Mouse (Mus musculus) left cerebral cortex, adult 2 months (tissue): ENCODE results near the gene Nubp2. TPM values are rescaled to one million over a fixed set of nuclear protein-coding genes. Genes with fewer than 3 reads are reported as not detected.
A peak's percentile ranks its signal among the peaks of the same experiment; 100 is the strongest.

Experiments used
- DNase-seq, 2 experiments: peaks; one replicate each; pipeline ENCODE4 v3.0.0; 2021 to 2022; ENCODE audit warnings: low spot score in 2 of 2, mixed read lengths in 1 of 2; ENCODE audit errors: extremely low spot score in 1 of 2
- H3K27ac ChIP-seq: fragments of 200-600 bp; 2 replicates; pipeline ENCODE4 v1.8.1; 2022
- H3K4me3 ChIP-seq: fragments of 200-600 bp; 2 replicates; pipeline ENCODE4 v1.8.1; 2022
- CTCF ChIP-seq: fragments of 200-600 bp; IDR thresholded peaks from 2 replicates; pipeline ENCODE4 v1.8.1; 2022; ENCODE audit warnings: antibody characterized with exemption, mild to moderate bottlenecking, moderate library complexity
- intact Hi-C: fragments of 180-260 bp; cut with DNase I; formaldehyde crosslinking; loops from one replicate; pipeline ENCODE4 v1.15.1; 2025
- total RNA-seq, 2 experiments: library from RNA; stranded (reverse); gene quantifications; 2 replicates each; pipeline ENCODE4 v1.2.3; 2021

Gene Nubp2
- total RNA-seq, 2 experiments from 2014 or later = 30.7 to 32.4 TPM

GRCm38 (mm10) chr17:24851381-24852125 is 34.6 kb downstream of the Nubp2 start:
- no peak for DNase-seq
- intact Hi-C loops = no loop called here
- TF ChIP-seq CTCF = no peak
- H3K27ac ChIP-seq = no peak overlapping the region
- peak overlapping the region; percentile 76 for H3K4me3 ChIP-seq

GRCm38 (mm10) chr17:24850773-24851127 is 35.4 kb downstream of the Nubp2 start:
- intact Hi-C loops = no loop called here
- no peak for TF ChIP-seq CTCF
- no peak for DNase-seq
- peak overlapping the region; percentile 76 for H3K4me3 ChIP-seq
- peak overlapping the region; percentile 98 for H3K27ac ChIP-seq

- TF ChIP-seq CTCF = no peak
- intact Hi-C loops = no loop called here
- peak; percentile 93 to 94 for DNase-seq
- Histone ChIP-seq H3K27ac (peak within 1 kb of the TSS; percentile 98), H3K4me3 (peak within 1 kb of the TSS; percentile 76)
Measured at GRCm38 (mm10) chr17:24850065-24850772, 35.9 kb downstream of the Nubp2 start, which contains the start of gene Fahd1. TSS of gene Fahd1 (minus strand) at chr17:24850364.

DNA sequence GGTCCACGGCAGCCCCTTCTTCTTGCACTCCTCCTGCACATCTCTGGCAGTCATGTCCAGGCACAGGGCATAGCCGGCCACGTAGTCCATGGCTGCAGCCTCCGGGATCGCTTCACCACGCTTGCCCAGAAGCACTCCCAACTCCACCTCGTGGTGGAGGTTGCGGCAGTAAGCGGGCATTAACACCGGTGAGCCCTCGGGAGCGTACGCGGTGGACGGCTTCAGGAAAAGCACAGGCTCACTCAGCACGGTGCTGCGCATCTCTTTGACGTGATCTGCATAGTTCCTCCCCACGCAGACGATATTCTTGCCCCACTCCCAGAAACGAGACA is 36.5 kb downstream of the Nubp2 start:
- DNase-seq = no peak
- H3K4me3 ChIP-seq = peak overlapping the region; percentile 76
- H3K27ac ChIP-seq = peak overlapping the region; percentile 98
- intact Hi-C loops = no loop called here
- peak; percentile 34 for TF ChIP-seq CTCF

- no peak for TF ChIP-seq CTCF
- H3K4me3 ChIP-seq = peak overlapping the region; percentile 76
- intact Hi-C loops = no loop called here
- H3K27ac ChIP-seq = no peak overlapping the region
- no peak for DNase-seq
Measured at GRCm38 (mm10) chr17:24848600-24849031, 37.5 kb downstream of the Nubp2 start.

- intact Hi-C loops = no loop called here
Measured at GRCm38 (mm10) chr17:24847386-24847785, 38.8 kb downstream of the Nubp2 start.

GRCm38 (mm10) chr17:24844525-24844924 is 41.6 kb downstream of the Nubp2 start:
- Histone ChIP-seq H3K27ac (no peak overlapping the region), H3K4me3 (no peak overlapping the region)
- intact Hi-C loops = no loop called here
- no peak for TF ChIP-seq CTCF
- DNase-seq = no peak

More at GRCm38 (mm10) chr17:24847386-24847785, 38.8 kb downstream of the Nubp2 start:
- no peak for DNase-seq
- TF ChIP-seq CTCF = no peak
- Histone ChIP-seq H3K4me3 (no peak overlapping the region), H3K27ac (no peak overlapping the region)

GRCm38 (mm10) chr17:24842631-24843030 is 43.5 kb downstream of the Nubp2 start:
- Histone ChIP-seq H3K27ac (no peak overlapping the region), H3K4me3 (no peak overlapping the region)
- no peak for DNase-seq
- TF ChIP-seq CTCF = peak; percentile 15
- intact Hi-C loops = no loop called here

GRCm38 (mm10) chr17:24841133-24841532 is 45.0 kb downstream of the Nubp2 start:
- no peak for DNase-seq
- Histone ChIP-seq H3K4me3 (no peak overlapping the region), H3K27ac (no peak overlapping the region)
- TF ChIP-seq CTCF = peak; percentile 36
- intact Hi-C loops = no loop called here

DNA sequence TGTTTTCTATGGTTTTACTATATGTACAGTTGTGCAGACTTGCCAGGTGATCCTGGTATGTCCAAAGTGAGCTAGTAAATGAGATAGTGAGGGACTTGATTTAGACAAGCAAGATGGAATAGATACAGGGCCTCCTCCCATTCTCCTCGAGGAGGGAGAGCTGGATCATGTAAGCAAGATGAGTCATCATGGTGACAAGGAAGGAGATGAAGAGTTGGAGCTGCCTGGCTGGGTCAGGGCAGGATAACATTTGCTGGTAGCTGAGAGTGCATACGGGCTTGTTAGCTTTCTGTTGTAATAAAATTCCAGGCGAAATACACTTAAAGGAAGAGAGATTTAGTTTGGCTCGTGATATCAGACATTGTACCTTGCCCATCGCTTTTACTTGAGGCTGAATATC is 45.8 kb downstream of the Nubp2 start:
- no peak for DNase-seq
- Histone ChIP-seq H3K27ac (no peak overlapping the region), H3K4me3 (no peak overlapping the region)
- TF ChIP-seq CTCF = no peak
- intact Hi-C loops = no loop called here

DNA sequence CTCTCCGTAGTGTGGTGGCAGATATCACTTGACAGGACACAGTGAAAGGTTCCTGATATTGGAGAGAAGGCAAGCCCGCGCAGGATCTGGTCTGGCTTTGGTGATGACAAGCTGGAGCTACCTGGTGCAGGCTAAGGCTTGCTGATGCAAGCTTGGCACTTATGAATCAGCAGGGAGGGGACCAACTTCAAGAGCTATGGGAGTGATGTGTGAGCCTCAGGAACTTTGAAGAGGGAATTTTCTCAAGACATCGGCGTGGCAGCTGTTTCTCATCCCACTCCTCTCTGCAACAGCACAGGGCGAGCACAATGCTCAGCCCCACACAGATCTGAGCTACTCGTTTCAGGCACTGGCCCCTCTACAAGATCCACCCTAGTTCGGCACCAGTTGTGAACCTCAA is 46.3 kb downstream of the Nubp2 start, which contains the start of gene Hagh:
Gene Hagh (plus strand): TSS at position 302 of the 400 bp plus-strand sequence.
- TF ChIP-seq CTCF = no peak
- Histone ChIP-seq H3K4me3 (no peak within 1 kb of the TSS), H3K27ac (no peak within 1 kb of the TSS)
- intact Hi-C loops = no loop called here
- no peak for DNase-seq

Other genes with a start within 250 kb of the Nubp2 start
- 10 to 100 TPM; 50.2 to 51.0 TPM for gene Slc9a3r2, start 236.0 kb downstream of the Nubp2 start, total RNA-seq
- gene Npw, start 227.9 kb downstream of the Nubp2 start, total RNA-seq = 1 to 10 TPM in 1 of 2 experiments, under 1 TPM in 1; 0.58 to 1.4 TPM
- 10 to 100 TPM; 41.6 to 49.0 TPM for gene Zfp598, start 216.7 kb downstream of the Nubp2 start, total RNA-seq
- gene Syngr3, start 196.4 kb downstream of the Nubp2 start, total RNA-seq = 100 to 1,000 TPM; 177 to 188 TPM
- 10 to 100 TPM; 20.0 to 23.2 TPM for gene Gfer, start 190.2 kb downstream of the Nubp2 start, total RNA-seq
- 1 to 10 TPM; 3.2 to 3.9 TPM for gene Noxo1, start 190.1 kb downstream of the Nubp2 start, total RNA-seq
- gene Tbl3, start 178.7 kb downstream of the Nubp2 start, total RNA-seq = 10 to 100 TPM; 24.7 to 26.4 TPM
- gene Rnf151, start 168.3 kb downstream of the Nubp2 start, total RNA-seq = 1 to 10 TPM in 1 of 2 experiments, not detected in 1; 1.1 TPM
- gene Rps2, start 168.2 kb downstream of the Nubp2 start, total RNA-seq = 100 to 1,000 TPM; 284 to 288 TPM
- gene Ndufb10, start 161.9 kb downstream of the Nubp2 start, total RNA-seq = 100 to 1,000 TPM; 208 to 222 TPM
- under 1 TPM; 0.34 to 0.68 TPM for gene Rpl3l, start 158.5 kb downstream of the Nubp2 start, total RNA-seq
- gene Msrb1, start 149.7 kb downstream of the Nubp2 start, total RNA-seq = 10 to 100 TPM; 31.8 to 34.7 TPM
- under 1 TPM; 0.28 to 0.29 TPM for gene Hs3st6, start 133.4 kb downstream of the Nubp2 start, total RNA-seq
- not detected for gene Meiob, start 82.1 kb downstream of the Nubp2 start, total RNA-seq
- 100 to 1,000 TPM; 129 to 141 TPM for gene Hagh, start 46.2 kb downstream of the Nubp2 start, total RNA-seq
- 10 to 100 TPM; 17.4 to 20.4 TPM for gene Fahd1, start 36.0 kb downstream of the Nubp2 start, total RNA-seq
- not detected for gene Igfals, start 20.4 kb downstream of the Nubp2 start, total RNA-seq
- gene Spsb3, start 294 bp upstream of the Nubp2 start, total RNA-seq = 10 to 100 TPM; 58.6 to 63.3 TPM
- 10 to 100 TPM; 54.8 to 55.2 TPM for gene Eme2, start 8.7 kb upstream of the Nubp2 start, total RNA-seq
- gene Mrps34, start 8.8 kb upstream of the Nubp2 start, total RNA-seq = 10 to 100 TPM; 67.6 to 72.1 TPM
- gene Nme3, start 10.2 kb upstream of the Nubp2 start, total RNA-seq = 10 to 100 TPM; 46.5 to 51.2 TPM
- gene Mapk8ip3, start 50.6 kb upstream of the Nubp2 start, total RNA-seq = 100 to 1,000 TPM; 390 to 407 TPM
- 1 to 10 TPM; 5.3 to 6.9 TPM for gene Jpt2, start 74.3 kb upstream of the Nubp2 start, total RNA-seq
- gene Cramp1l, start 129.4 kb upstream of the Nubp2 start, total RNA-seq = 10 to 100 TPM; 31.9 to 33.9 TPM
- gene Ift140, start 129.7 kb upstream of the Nubp2 start, total RNA-seq = 10 to 100 TPM; 17.9 to 21.0 TPM
- gene Tmem204, start 197.2 kb upstream of the Nubp2 start, total RNA-seq = 10 to 100 TPM in 1 of 2 experiments, 1 to 10 TPM in 1; 9.5 to 11.1 TPM
- gene Telo2, start 229.6 kb upstream of the Nubp2 start, total RNA-seq = 10 to 100 TPM; 25.8 to 30.7 TPM
- gene Ptx4, start 234.4 kb upstream of the Nubp2 start, total RNA-seq = under 1 TPM; 0.33 to 0.63 TPM
- gene Clcn7, start 247.0 kb upstream of the Nubp2 start, total RNA-seq = 10 to 100 TPM; 48.5 to 53.9 TPM